In the genomic region with DNA sequence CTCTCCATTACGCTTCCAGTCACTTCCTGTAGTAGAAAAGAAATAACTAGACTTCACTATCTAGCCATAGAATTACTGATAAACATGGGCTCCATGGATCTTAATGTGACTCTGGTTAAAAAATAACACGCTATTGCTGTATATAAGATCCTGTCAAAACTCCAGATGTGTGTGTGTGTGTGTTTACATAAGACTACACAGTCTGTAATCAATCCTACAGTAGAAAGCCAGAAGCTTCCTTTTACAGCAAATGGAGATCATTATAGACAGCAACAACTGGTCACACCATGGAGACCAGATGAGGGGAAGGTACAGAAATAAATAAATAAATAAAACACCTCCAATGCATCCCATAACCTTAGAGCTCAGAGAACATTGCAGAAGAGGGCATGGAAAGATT, we compare ENCODE assay signal across 24 mouse cellular contexts.
"Had no signal": no experiment of that assay in that cellular context is flagged by ENCODE, and none has a peak within 500 bp of the region (broad histone marks: within the 10 kb centered on the region; RNA-seq: fewer than 3 reads in every experiment).

No protein-coding gene starts in this region.

- H3K9ac ChIP-seq: heart, embryonic 12.5 days; hindbrain, embryonic 14.5 days; kidney, embryonic 15.5 days; limb, embryonic 13.5 days; limb, embryonic 15.5 days had no signal

- H3K27ac ChIP-seq: gastrocnemius, adult 2 months; heart, embryonic 10.5 days; hindbrain, embryonic 14.5 days; kidney, embryonic 15.5 days; kidney, postnatal 0 days; limb, embryonic 13.5 days; limb, embryonic 15.5 days had no signal

- H3K4me2 ChIP-seq: heart, embryonic 12.5 days; hindbrain, embryonic 14.5 days; kidney, embryonic 15.5 days; limb, embryonic 13.5 days; limb, embryonic 15.5 days had no signal

- H3K27me3 ChIP-seq: heart, embryonic 12.5 days; limb, embryonic 13.5 days; limb, embryonic 15.5 days had no signal

- H3K36me3 ChIP-seq: heart, embryonic 10.5 days; heart, embryonic 12.5 days; kidney, embryonic 15.5 days; limb, embryonic 13.5 days; limb, embryonic 15.5 days had no signal

- H3K4me3 ChIP-seq: gastrocnemius, adult 2 months; heart, embryonic 10.5 days; heart, embryonic 12.5 days; kidney, embryonic 15.5 days; limb, embryonic 13.5 days; limb, embryonic 15.5 days had no signal

- ATAC-seq: forebrain, embryonic 16.5 days; hindbrain, embryonic 16.5 days; inflammation-experienced regulatory T-cells, adult 6 months had no signal

- H3K9me3 ChIP-seq: heart, embryonic 10.5 days; heart, embryonic 12.5 days; kidney, embryonic 15.5 days; limb, embryonic 13.5 days; limb, embryonic 15.5 days had no signal

- DNase-seq: gastrocnemius, adult 2 months; gastrocnemius, postnatal 10 days; gastrocnemius, postnatal 25 days; heart, adult 18-20 months; heart, postnatal 10 days; heart, postnatal 36 days; kidney, adult 11 months; kidney, adult 2 months; kidney, adult 9 months; kidney, postnatal 14 days; kidney, postnatal 36 days; layer of hippocampus, adult 9-11 months; layer of hippocampus, postnatal 36 days; left cerebral cortex, postnatal 4 days had no signal

- H3K4me1 ChIP-seq: heart, embryonic 12.5 days; limb, embryonic 15.5 days had no signal
